Mouse (Mus musculus) C2C12 (cell line): Measurements from ENCODE around the gene Ccdc190.

Experiments
- CTCF ChIP-seq: IDR thresholded peaks from one replicate; pipeline ENCODE4 v1.5.1; 2011; ENCODE audit not compliant: control insufficient read depth, insufficient read depth, insufficient read length
- FOSL1 ChIP-seq: IDR thresholded peaks from one replicate; pipeline ENCODE4 v1.8.0; 2011; ENCODE audit warnings: mild to moderate bottlenecking, low read length; ENCODE audit not compliant: poor library complexity, insufficient read depth, severe bottlenecking
- MAX ChIP-seq: IDR thresholded peaks from one replicate; pipeline ENCODE4 v1.6.1; 2011; ENCODE audit warnings: mild to moderate bottlenecking, control low read depth
- MYOD1 ChIP-seq: IDR thresholded peaks from one replicate; pipeline ENCODE4 v1.6.1; 2011; ENCODE audit warnings: low read depth; ENCODE audit not compliant: control insufficient read depth, insufficient read length

GRCm38 (mm10) chr1:169880181-169880580, 48.3 kb upstream of the Ccdc190 start:
- no peak for TF ChIP-seq FOSL1
- no peak for TF ChIP-seq CTCF
- no peak for TF ChIP-seq MYOD1
- no peak for TF ChIP-seq MAX
